8 mouse cellular contexts compared by ENCODE assay signal in the genomic region with DNA sequence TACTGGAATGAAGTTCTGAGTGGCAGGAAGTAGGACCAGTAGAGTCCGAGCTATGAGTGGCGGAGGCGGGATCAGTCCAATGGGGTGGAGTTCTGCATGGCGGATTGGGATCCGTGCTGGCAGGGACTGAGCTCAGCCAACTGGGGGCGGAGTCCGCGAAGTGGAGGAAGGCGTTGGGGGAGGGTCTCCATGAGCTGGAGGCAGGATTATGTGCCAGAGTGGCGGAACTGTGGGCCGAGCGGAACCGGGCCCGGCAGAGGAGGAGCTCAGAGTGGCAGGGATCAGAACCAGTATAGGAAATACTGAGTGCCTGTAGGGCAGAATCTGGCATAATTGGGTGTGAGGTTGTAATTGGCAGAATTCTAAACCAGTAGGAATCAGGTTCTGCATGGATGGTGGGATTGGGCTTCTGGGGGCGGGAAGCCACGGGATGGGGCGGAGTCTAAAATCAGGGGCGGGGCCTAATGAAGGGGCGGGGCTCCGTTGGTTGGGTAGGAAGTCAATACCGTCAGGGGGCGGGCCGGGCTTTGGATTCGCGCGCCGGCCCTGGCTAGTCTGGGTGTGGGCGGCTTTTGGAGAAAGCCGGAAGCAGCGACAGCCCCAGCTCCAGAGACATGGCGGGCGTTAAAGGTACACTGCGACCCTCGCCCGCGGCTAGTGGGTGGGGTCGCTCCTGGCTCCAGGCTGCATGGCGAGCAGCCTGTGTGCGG. TPM values are rescaled to one million over a fixed set of nuclear protein-coding genes. Genes with fewer than 3 reads are reported as not detected.
DNase-seq lines count a peak whose midpoint lies in the region; ATAC-seq lines count a peak whose summit lies in the region.

A gene (plus strand): TSS at position 523 of the 710 bp plus-strand sequence.

- H3K4me3 ChIP-seq in brown adipose tissue, adult 24 weeks (ENCODE audit: insufficient read depth, low read depth, low read length): peak within 1 kb of the TSS; percentile 84
- peak within 1 kb of the TSS; percentile 81 for H3K4me3 ChIP-seq in heart, embryonic 13.5 days
- peak within 1 kb of the TSS; percentile 90 for H3K4me3 ChIP-seq in liver, embryonic 12.5 days
- peak within 1 kb of the TSS; percentile 79 for H3K4me3 ChIP-seq in stomach, embryonic 15.5 days (replicated peaks)

- under 1% methylated on average over 39 of the region's 39 CpGs for WGBS in heart, embryonic 13.5 days
- under 1% methylated on average over 39 of the region's 39 CpGs for WGBS in liver, embryonic 12.5 days (ENCODE audit: insufficient replicate concordance)
- WGBS in stomach, embryonic 15.5 days: under 1% methylated on average over 39 of the region's 39 CpGs

- peaks cover 3% of the 10 kb centered on the region; the same call in 1 of the 2 replicates for H3K4me1 ChIP-seq in brown adipose tissue, adult 24 weeks (ENCODE audit: control insufficient read depth, insufficient read depth, insufficient read length, low read length)
- peaks cover 20% of the 10 kb centered on the region for H3K4me1 ChIP-seq in heart, embryonic 13.5 days
- peaks cover 49% of the 10 kb centered on the region for H3K4me1 ChIP-seq in liver, embryonic 12.5 days
- peaks cover 6% of the 10 kb centered on the region; the same call in 1 of the 2 replicates for H3K4me1 ChIP-seq in stomach, embryonic 15.5 days

- H3K27me3 ChIP-seq in heart, embryonic 13.5 days (replicated peaks): no peaks in the 10 kb centered on the region
- H3K27me3 ChIP-seq in liver, embryonic 12.5 days (replicated peaks): no peaks in the 10 kb centered on the region
- H3K27me3 ChIP-seq in stomach, embryonic 15.5 days (replicated peaks): no peaks in the 10 kb centered on the region

- peak; percentile 94 for ATAC-seq in heart, embryonic 13.5 days (ENCODE audit: extremely low read depth, insufficient number of reproducible peaks, low FRiP score, low TSS enrichment)
- peak; percentile 94 for ATAC-seq in liver, embryonic 12.5 days
- peak; percentile 98 for ATAC-seq in stomach, embryonic 15.5 days (ENCODE audit: insufficient read depth, low FRiP score, low read depth)

- H3K36me3 ChIP-seq in heart, embryonic 13.5 days: no peaks in the 10 kb centered on the region
- peaks cover 3% of the 10 kb centered on the region for H3K36me3 ChIP-seq in liver, embryonic 12.5 days
- no peaks in the 10 kb centered on the region for H3K36me3 ChIP-seq in stomach, embryonic 15.5 days

- H3K9ac ChIP-seq in heart, embryonic 13.5 days: peak within 1 kb of the TSS; percentile 94
- H3K9ac ChIP-seq in liver, embryonic 12.5 days: peak within 1 kb of the TSS; percentile 95
- peak within 1 kb of the TSS; percentile 85 for H3K9ac ChIP-seq in stomach, embryonic 15.5 days

- peak within 1 kb of the TSS; percentile 91 for H3K27ac ChIP-seq in brown adipose tissue, adult 24 weeks (replicated peaks; ENCODE audit: low read depth, low read length)
- H3K27ac ChIP-seq in heart, embryonic 13.5 days (replicated peaks): peak within 1 kb of the TSS; percentile 93
- peak within 1 kb of the TSS; percentile 95 for H3K27ac ChIP-seq in liver, embryonic 12.5 days
- peak within 1 kb of the TSS; percentile 91 for H3K27ac ChIP-seq in stomach, embryonic 15.5 days

- DNase-seq in CD4-positive, CD25-positive, alpha-beta regulatory T cell, adult 2 months (ENCODE audit: low read depth, low spot score): peak; percentile 96
- peak; percentile 95 for DNase-seq in fat pad, adult 2 months (ENCODE audit: extremely low read depth, low read depth, low spot score)
- DNase-seq in kidney, postnatal 10 days: peak; percentile 99
- peak; percentile 90 for DNase-seq in natural killer cell, adult 2 months (ENCODE audit: low spot score in 2 of 2)

- H3K4me2 ChIP-seq in heart, embryonic 13.5 days: peak within 1 kb of the TSS; percentile 82
- H3K4me2 ChIP-seq in liver, embryonic 12.5 days: peak within 1 kb of the TSS; percentile 74
- peak within 1 kb of the TSS; percentile 73 for H3K4me2 ChIP-seq in stomach, embryonic 15.5 days

- H3K9me3 ChIP-seq in heart, embryonic 13.5 days: no peaks in the 10 kb centered on the region
- no peaks in the 10 kb centered on the region for H3K9me3 ChIP-seq in liver, embryonic 12.5 days (replicated peaks)
- H3K9me3 ChIP-seq in stomach, embryonic 15.5 days: no peaks in the 10 kb centered on the region

RNA-seq across cellular contexts. Expression of the gene that starts here (rescaled TPM):
- 36.0 and 36.4 TPM in 2 replicates for polyA plus RNA-seq in brown adipose tissue, adult 24 weeks (2012; ENCODE audit: insufficient read depth, insufficient read length, missing spikeins)
- 71.0 and 80.2 TPM in 2 replicates for polyA plus RNA-seq in heart, embryonic 13.5 days (2015; fragmentation: Nextera tagmentation; extraction: Ambion mirVana)
- polyA plus RNA-seq in liver, embryonic 12.5 days (2016; fragmentation: Nextera tagmentation; extraction: Ambion mirVana): 48.1 and 51.2 TPM in 2 replicates
- polyA plus RNA-seq in stomach, embryonic 15.5 days (2015; fragmentation: Nextera tagmentation; extraction: Ambion mirVana): 86.9 and 87.0 TPM in 2 replicates

Comparison
In these comparisons a context has a peak if more than half of its experiments do, and no peak if none do; other contexts are left out.
1. Peak in every context shown above with its lines: DNase-seq, ATAC-seq, H3K4me3 ChIP-seq and H3K27ac ChIP-seq.